Mouse (Mus musculus): ENCODE measurements around the gene Olfr1352. TPM values are rescaled to one million over a fixed set of nuclear protein-coding genes. Genes with fewer than 3 reads are reported as not detected.
"Not testable (repeated sequence)": the region's sequence is repeated elsewhere in the genome, so short reads cannot be mapped to it uniquely, and the experiment has no call there.

Gene Olfr1352
- total RNA-seq (2021), result not detected

- intact Hi-C loops (cut with DNase I), result no loop called here
- no peak for DNase-seq (ENCODE audit: low spot score in 2 of 2)
These were observed at the start of gene Olfr1352 for GRCm38 (mm10) chr10:78980750-78981149. Olfr1352 (plus strand) TSS chr10:78981050.

- intact Hi-C loops (cut with DNase I), result not testable (repeated sequence)
These were observed 30.5 kb upstream of the Olfr1352 start, which contains the start of gene Olfr8 for GRCm38 (mm10) chr10:78950336-78950735. Olfr8 (plus strand) TSS chr10:78950636.

GRCm38 (mm10) chr10:78963009-78963408, 17.8 kb upstream of the Olfr1352 start, which contains the start of gene Olfr1353:
Olfr1353 (plus strand) TSS chr10:78963309.
- intact Hi-C loops (cut with DNase I), result not testable (repeated sequence)

More at GRCm38 (mm10) chr10:78950336-78950735, 30.5 kb upstream of the Olfr1352 start, which contains the start of gene Olfr8:
- not testable (repeated sequence) for DNase-seq (ENCODE audit: low spot score in 2 of 2)

GRCm38 (mm10) chr10:79012172-79012571, 31.3 kb downstream of the Olfr1352 start, which contains the start of gene Olfr1351:
Olfr1351 (plus strand) TSS chr10:79012472.
- DNase-seq (ENCODE audit: low spot score in 2 of 2), result no peak
- intact Hi-C loops (cut with DNase I), result no loop called here

More at GRCm38 (mm10) chr10:78963009-78963408, 17.8 kb upstream of the Olfr1352 start, which contains the start of gene Olfr1353:
- DNase-seq (ENCODE audit: low spot score in 2 of 2), result not testable (repeated sequence)

- no peak for DNase-seq (ENCODE audit: low spot score in 2 of 2)
- intact Hi-C loops (cut with DNase I), result no loop called here
These were observed 47.6 kb downstream of the Olfr1352 start, which contains the start of gene Olfr57 for GRCm38 (mm10) chr10:79028441-79028840. Olfr57 (plus strand) TSS chr10:79028741.

Other genes with a start within 250 kb of the Olfr1352 start
- under 1 TPM; 0.41 to 0.57 TPM for gene Ccdc105, start 228.0 kb upstream of the Olfr1352 start, total RNA-seq (2021)
- gene Slc1a6, start 200.6 kb upstream of the Olfr1352 start, total RNA-seq (2021), result 10 to 100 TPM; 10.8 to 12.5 TPM
- not detected for gene Olfr1356, start 128.9 kb upstream of the Olfr1352 start, total RNA-seq (2021)
- not detected for gene Olfr1355, start 105.5 kb upstream of the Olfr1352 start, total RNA-seq (2021)
- not detected for gene Olfr1354, start 67.9 kb upstream of the Olfr1352 start, total RNA-seq (2021)
- gene Olfr8, start 30.4 kb upstream of the Olfr1352 start, total RNA-seq (2021), result not detected
- not detected for gene Olfr1353, start 17.7 kb upstream of the Olfr1352 start, total RNA-seq (2021)
- not detected for gene Olfr1351, start 31.4 kb downstream of the Olfr1352 start, total RNA-seq (2021)
- not detected for gene Olfr57, start 47.7 kb downstream of the Olfr1352 start, total RNA-seq (2021)
- 10 to 100 TPM; 21.1 to 23.7 TPM for gene 2610008E11Rik, start 116.5 kb downstream of the Olfr1352 start, total RNA-seq (2021)
- not detected for gene Vmn2r80, start 167.7 kb downstream of the Olfr1352 start, total RNA-seq (2021)

All from left cerebral cortex, postnatal 25 days (tissue).